Mouse (Mus musculus) midbrain, postnatal 0 days (tissue): ENCODE measurements around the gene Lgsn. TPM values are rescaled to one million over a fixed set of nuclear protein-coding genes. Genes with fewer than 3 reads are reported as not detected.
A peak's percentile ranks its signal among the peaks of the same experiment; 100 is the strongest.

Source experiments
- ATAC-seq: fragments of 200-750 bp; cut with Nextera tagmentation; 2 replicates; pipeline ENCODE4 v1.8.0; 2017; ENCODE audit warnings: moderate number of reproducible peaks, mild to moderate bottlenecking, moderate TSS enrichment, moderate library complexity; ENCODE audit not compliant: low FRiP score
- DNase-seq: peaks from one replicate; pipeline ENCODE4 v3.0.0-alpha.2; 2015; ENCODE audit warnings: low spot score
- H3K27ac ChIP-seq: fragments of 300-500 bp; sonication (generic); 2 replicates; pipeline ENCODE4 v1.5.1; 2014; ENCODE audit warnings: low read depth, mild to moderate bottlenecking, low read length, mixed read lengths
- H3K27me3 ChIP-seq: fragments of 300-500 bp; sonication (generic); 2 replicates; pipeline ENCODE4 v1.6.1; 2014; ENCODE audit warnings: low read length, control low read depth, mixed read lengths; ENCODE audit not compliant: insufficient read depth
- H3K36me3 ChIP-seq: fragments of 300-500 bp; sonication (generic); 2 replicates; pipeline ENCODE4 v1.6.1; 2014; ENCODE audit warnings: low read length, control low read depth, mixed read lengths; ENCODE audit not compliant: insufficient read depth
- H3K4me1 ChIP-seq: fragments of 300-500 bp; sonication (generic); 2 replicates; pipeline ENCODE4 v1.6.1; 2014; ENCODE audit warnings: mild to moderate bottlenecking, control low read depth, antibody characterized with exemption, low read length, mixed read lengths; ENCODE audit not compliant: insufficient read depth
- H3K4me2 ChIP-seq: fragments of 300-500 bp; sonication (generic); 2 replicates; pipeline ENCODE4 v1.6.1; 2014; ENCODE audit warnings: low read depth, mild to moderate bottlenecking, low read length, mixed read lengths; ENCODE audit not compliant: poor library complexity, severe bottlenecking
- H3K4me3 ChIP-seq: fragments of 300-500 bp; sonication (generic); 2 replicates; pipeline ENCODE4 v1.5.1; 2014; ENCODE audit warnings: low read depth, mild to moderate bottlenecking, low read length, moderate library complexity
- H3K9ac ChIP-seq: fragments of 300-500 bp; sonication (generic); replicated peaks from 2 replicates; pipeline ENCODE4 v1.6.1; 2014; ENCODE audit warnings: mild to moderate bottlenecking, low read length, moderate library complexity, mixed read lengths; ENCODE audit not compliant: poor library complexity, severe bottlenecking
- H3K9me3 ChIP-seq: fragments of 300-500 bp; sonication (generic); 2 replicates; pipeline ENCODE4 v1.6.1; 2016; ENCODE audit warnings: low read length, control low read depth
- CTCF ChIP-seq: IDR thresholded peaks from 2 replicates; pipeline ENCODE4 v1.5.1; 2016; ENCODE audit warnings: antibody characterized with exemption, mild to moderate bottlenecking
- WGBS: fragments of 180-500 bp; shearing (Covaris S2); extraction: QIAGEN DNeasy Blood & Tissue Kit; methylation state at CpG from one replicate; pipeline ENCODE4 v1.1.7; 2014; 5-methylcytosine and 5-hydroxymethylcytosine counted together
- polyA plus RNA-seq: library from polyadenylated mRNA; unstranded; fragments of >200 nt; fragmentation: Nextera tagmentation; extraction: Ambion mirVana; gene quantifications from 2 replicates; pipeline ENCODE4 v1.2.1, GENCODE M21; 2015
- total RNA-seq: library from RNA; depleted of rRNA; stranded (reverse); fragments of >200 nt; gene quantifications from 2 replicates; pipeline ENCODE4 v1.2.3, GENCODE M21; 2014

The Lgsn gene
- total and polyA plus RNA-seq, 2 experiments from 2014 or later: not detected

DNA sequence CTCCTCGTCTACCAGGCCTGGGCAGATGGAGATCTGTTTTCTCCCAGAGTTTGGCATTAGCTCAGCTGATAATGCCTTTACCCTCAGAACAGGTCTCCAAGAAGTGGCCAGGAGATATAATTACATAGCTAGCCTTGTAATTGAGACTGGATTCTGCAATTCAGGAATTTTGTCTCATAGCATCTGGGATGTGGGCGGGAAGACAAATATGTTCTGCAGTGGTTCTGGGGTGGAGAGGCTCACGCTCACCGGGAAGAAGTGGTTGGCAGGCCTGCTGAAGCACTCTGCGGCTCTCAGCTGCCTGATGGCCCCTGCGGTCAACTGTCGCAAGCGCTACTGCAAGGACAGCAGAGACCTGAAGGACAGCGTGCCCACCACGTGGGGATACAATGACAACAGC is 27.6 kb downstream of the Lgsn start:
- H3K27me3 ChIP-seq: no peaks in the 10 kb centered on the region
- H3K9me3 ChIP-seq: no peaks in the 10 kb centered on the region

DNA sequence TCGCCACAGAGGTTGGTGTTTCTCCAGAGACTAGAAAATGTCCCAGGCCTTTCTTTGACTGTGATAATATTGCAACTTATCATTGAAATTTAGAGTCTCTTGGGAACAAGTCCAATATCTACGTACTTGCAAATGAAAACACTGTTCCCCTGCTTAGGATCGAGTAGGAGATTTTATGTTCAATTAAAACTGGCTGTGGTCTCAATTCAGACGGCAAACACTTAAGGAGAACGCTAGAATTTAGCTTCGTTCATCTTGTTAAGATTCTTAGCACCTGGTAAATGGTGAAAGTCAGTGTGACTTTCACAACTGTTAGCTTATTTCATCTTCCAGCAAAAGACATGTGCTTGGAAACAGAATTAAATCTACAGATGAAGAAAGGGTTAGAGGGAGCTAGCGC is 29.1 kb downstream of the Lgsn start:
- no peaks in the 10 kb centered on the region for H3K9me3 ChIP-seq
- H3K27me3 ChIP-seq: no peaks in the 10 kb centered on the region
- DNase-seq (no peak), ATAC-seq (no peak)
- H3K4me3 ChIP-seq: no peak overlapping the region
- WGBS: 74% methylated on average over 7 of the region's 7 CpGs
- H3K36me3 ChIP-seq: no peaks in the 10 kb centered on the region
- H3K27ac ChIP-seq: no peak overlapping the region
- TF ChIP-seq CTCF: no peak
- no peaks in the 10 kb centered on the region for H3K4me1 ChIP-seq
- no peak overlapping the region for H3K4me2 ChIP-seq
- no peak overlapping the region for H3K9ac ChIP-seq

More for the DNA sequence above, 27.6 kb downstream of the Lgsn start:
- ATAC-seq (no peak), DNase-seq (no peak)
- Histone ChIP-seq H3K27ac (no peak overlapping the region), H3K4me2 (no peak overlapping the region), H3K4me1 (no peaks in the 10 kb centered on the region), H3K36me3 (no peaks in the 10 kb centered on the region), H3K9ac (no peak overlapping the region), H3K4me3 (no peak overlapping the region)
- no peak for TF ChIP-seq CTCF
- 91% methylated on average over 10 of the region's 10 CpGs for whole genome bisulfite sequencing

- Histone ChIP-seq H3K4me3 (no peak overlapping the region), H3K27me3 (no peaks in the 10 kb centered on the region), H3K27ac (no peak overlapping the region), H3K4me2 (no peak overlapping the region), H3K9me3 (no peaks in the 10 kb centered on the region), H3K36me3 (no peaks in the 10 kb centered on the region), H3K9ac (no peak overlapping the region), H3K4me1 (no peaks in the 10 kb centered on the region)
- ATAC-seq (no peak), DNase-seq (no peak)
- no peak for TF ChIP-seq CTCF
- WGBS: 68% methylated on average over 3 of the region's 3 CpGs
Observed at GRCm38 (mm10) chr1:31205770-31206169, 29.6 kb downstream of the Lgsn start.

DNA sequence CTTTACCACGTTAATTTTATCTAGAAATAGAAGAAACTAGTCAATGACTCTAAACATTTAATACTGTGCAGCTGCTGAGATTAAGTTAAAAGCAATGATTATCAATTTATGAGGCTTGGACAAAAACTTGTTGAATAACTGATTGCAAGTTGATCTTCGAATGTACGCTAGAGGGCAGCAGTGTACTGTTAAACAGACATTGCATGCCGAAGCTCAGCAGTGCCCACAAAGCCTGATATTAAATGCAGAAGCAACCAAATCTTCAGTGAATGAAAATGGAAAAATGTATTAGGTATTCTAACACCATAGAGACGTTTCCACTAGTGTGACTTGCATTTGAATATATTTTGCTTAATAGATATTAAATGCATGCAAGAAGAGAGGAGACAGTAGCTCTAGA is 33.9 kb downstream of the Lgsn start:
- DNase-seq (peak; percentile 92), ATAC-seq (peak; percentile 74; the same call in 1 of the 2 replicates)
- no peaks in the 10 kb centered on the region for H3K27me3 ChIP-seq
- H3K27ac ChIP-seq: no peak overlapping the region
- H3K4me3 ChIP-seq: no peak overlapping the region
- H3K9ac ChIP-seq: no peak overlapping the region
- no peak overlapping the region for H3K4me2 ChIP-seq
- 1% methylated on average over 5 of the region's 5 CpGs for WGBS
- no peaks in the 10 kb centered on the region for H3K4me1 ChIP-seq
- H3K9me3 ChIP-seq: no peaks in the 10 kb centered on the region
- peak; percentile 93 for TF ChIP-seq CTCF
- no peaks in the 10 kb centered on the region for H3K36me3 ChIP-seq

GRCm38 (mm10) chr1:31214831-31215230 is 38.6 kb downstream of the Lgsn start:
- ATAC-seq: no peak

DNA sequence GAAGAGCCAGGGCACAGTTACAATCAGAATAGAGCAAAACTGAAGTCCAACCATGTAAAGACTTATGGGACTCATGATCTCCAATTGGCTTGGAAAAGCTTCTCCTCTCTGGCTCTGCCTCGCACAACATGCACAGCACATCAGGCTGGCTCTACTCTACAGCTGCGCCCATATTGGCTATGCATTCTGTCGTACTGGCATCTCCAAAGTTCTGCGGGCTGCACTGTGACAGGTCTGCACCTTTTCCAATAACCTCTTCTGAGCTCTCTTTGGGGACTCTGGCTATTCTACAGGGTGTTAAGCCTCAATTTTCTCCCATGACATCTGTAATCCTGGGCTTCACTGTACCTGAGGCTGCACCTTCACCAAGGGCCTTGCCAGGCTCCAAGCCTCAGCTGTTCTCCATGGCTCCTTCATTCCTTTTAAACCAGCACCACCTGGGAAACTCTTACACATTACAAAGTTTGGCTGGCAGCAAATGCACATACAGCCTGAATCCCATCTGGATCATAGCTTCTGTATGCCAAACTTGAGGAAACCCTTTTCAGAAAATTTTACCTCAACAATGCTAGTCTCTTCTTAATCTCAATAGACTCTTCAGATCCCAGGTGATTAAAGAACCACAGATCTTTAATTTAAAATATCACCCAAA is 44.5 kb downstream of the Lgsn start:
- H3K27me3 ChIP-seq: no peaks in the 10 kb centered on the region
- no peak overlapping the region for H3K4me2 ChIP-seq
- H3K9ac ChIP-seq: no peak overlapping the region
- 94% methylated on average over 4 of the region's 4 CpGs for WGBS
- H3K36me3 ChIP-seq: no peaks in the 10 kb centered on the region
- no peaks in the 10 kb centered on the region for H3K4me1 ChIP-seq
- TF ChIP-seq CTCF: no peak
- no peak for ATAC-seq
- no peak overlapping the region for H3K27ac ChIP-seq
- no peaks in the 10 kb centered on the region for H3K9me3 ChIP-seq
- H3K4me3 ChIP-seq: no peak overlapping the region
- no peak for DNase-seq

More at GRCm38 (mm10) chr1:31214831-31215230, 38.6 kb downstream of the Lgsn start:
- 85% methylated on average over 1 of the region's 1 CpGs for WGBS
- no peaks in the 10 kb centered on the region for H3K36me3 ChIP-seq
- H3K27ac ChIP-seq: no peak overlapping the region
- no peaks in the 10 kb centered on the region for H3K4me1 ChIP-seq
- no peaks in the 10 kb centered on the region for H3K9me3 ChIP-seq
- no peak overlapping the region for H3K4me3 ChIP-seq
- H3K9ac ChIP-seq: no peak overlapping the region
- no peaks in the 10 kb centered on the region for H3K27me3 ChIP-seq
- no peak for TF ChIP-seq CTCF
- no peak overlapping the region for H3K4me2 ChIP-seq
- no peak for DNase-seq
